Mouse (Mus musculus) retina, embryonic 14.5 days (tissue): ENCODE data around the gene Olfr667.
"Not testable (repeated sequence)": the region's sequence is repeated elsewhere in the genome, so short reads cannot be mapped to it uniquely, and the experiment has no call there.

Source experiments
- DNase-seq: peaks from one replicate; pipeline ENCODE4 v3.0.0-alpha.2; 2015; ENCODE audit warnings: low spot score

Olfr667 gene

GRCm38 (mm10) chr7:104921382-104921781 is at the start of gene Olfr667:
Gene Olfr667 (minus strand): TSS chr7:104921482.
- no peak for DNase-seq

GRCm38 (mm10) chr7:104962520-104962919 is 41.2 kb upstream of the Olfr667 start, which contains the start of gene Olfr670:
Gene Olfr670 (minus strand): TSS chr7:104962620.
- DNase-seq = no peak

GRCm38 (mm10) chr7:104950234-104950633 is 29.0 kb upstream of the Olfr667 start:
- not testable (repeated sequence) for DNase-seq

GRCm38 (mm10) chr7:104933940-104934339 is 12.7 kb upstream of the Olfr667 start, which contains the start of gene Olfr669:
Gene Olfr669 (plus strand): TSS chr7:104934240.
- no peak for DNase-seq

GRCm38 (mm10) chr7:104927957-104928356 is 6.7 kb upstream of the Olfr667 start, which contains the start of gene Olfr668:
Gene Olfr668 (minus strand): TSS chr7:104928057.
- DNase-seq = no peak

GRCm38 (mm10) chr7:104895852-104896251 is 25.4 kb downstream of the Olfr667 start, which contains the start of gene Olfr666:
Gene Olfr666 (minus strand): TSS chr7:104895952.
- no peak for DNase-seq

- DNase-seq = no peak
Observed at GRCm38 (mm10) chr7:104877731-104878130, 43.6 kb downstream of the Olfr667 start, which contains the start of gene Olfr665. Gene Olfr665 (plus strand): TSS chr7:104878031.
